Mouse (Mus musculus): ENCODE results near the gene Lgals1. TPM values are rescaled to one million over a fixed set of nuclear protein-coding genes. Genes with fewer than 3 reads are reported as not detected.

The Lgals1 gene
- total RNA-seq, 2 experiments from 2014 or later = 382 to 438 TPM

Small RNA genes lying within 50 kb of the gene (microRNA-seq; reads per million reads assigned to microRNA genes)
- not detected for gene Mir6955

Other genes with a start within 250 kb of the Lgals1 start
- 1 to 10 TPM; 3.9 to 4.2 TPM for gene Elfn2, start 208.0 kb upstream of the Lgals1 start, total RNA-seq (2021)
- 10 to 100 TPM; 18.3 to 20.0 TPM for gene Mfng, start 153.2 kb upstream of the Lgals1 start, total RNA-seq (2021)
- gene Card10, start 123.7 kb upstream of the Lgals1 start, total RNA-seq (2021) = 10 to 100 TPM; 11.8 to 14.5 TPM
- gene Cdc42ep1, start 84.1 kb upstream of the Lgals1 start, total RNA-seq (2021) = 10 to 100 TPM; 56.7 to 59.1 TPM
- 1 to 10 TPM; 2.6 to 2.9 TPM for gene Lgals2, start 71.2 kb upstream of the Lgals1 start, total RNA-seq (2021)
- 10 to 100 TPM; 58.8 to 65.5 TPM for gene Gga1, start 49.5 kb upstream of the Lgals1 start, total RNA-seq (2021)
- not detected for gene Gm49510, start 27.1 kb upstream of the Lgals1 start, total RNA-seq (2021)
- gene Sh3bp1, start 27.0 kb upstream of the Lgals1 start, total RNA-seq (2021) = 10 to 100 TPM; 25.3 to 26.0 TPM
- 1 to 10 TPM; 9.8 to 9.9 TPM for gene Pdxp, start 12.8 kb upstream of the Lgals1 start, total RNA-seq (2021)
- gene Nol12, start 8.2 kb downstream of the Lgals1 start, total RNA-seq (2021) = 10 to 100 TPM; 40.0 to 47.3 TPM
- gene Triobp, start 21.0 kb downstream of the Lgals1 start, total RNA-seq (2021) = 100 to 1,000 TPM in 1 of 2 experiments, 10 to 100 TPM in 1; 96.9 to 112 TPM
- 100 to 1,000 TPM; 361 to 374 TPM for gene H1f0, start 101.7 kb downstream of the Lgals1 start, total RNA-seq (2021)
- 1 to 10 TPM in 1 of 2 experiments, under 1 TPM in 1; 0.65 to 1.1 TPM for gene Galr3, start 115.2 kb downstream of the Lgals1 start, total RNA-seq (2021)
- 10 to 100 TPM; 23.8 to 29.7 TPM for gene Ankrd54, start 136.2 kb downstream of the Lgals1 start, total RNA-seq (2021)
- 100 to 1,000 TPM; 158 to 162 TPM for gene Eif3l, start 148.5 kb downstream of the Lgals1 start, total RNA-seq (2021)
- 10 to 100 TPM; 36.0 to 40.2 TPM for gene Micall1, start 182.2 kb downstream of the Lgals1 start, total RNA-seq (2021)
- 100 to 1,000 TPM; 134 to 142 TPM for gene Polr2f, start 214.3 kb downstream of the Lgals1 start, total RNA-seq (2021)
- gene 1700088E04Rik, start 214.5 kb downstream of the Lgals1 start, total RNA-seq (2021) = 1 to 10 TPM; 8.0 to 9.0 TPM
- gene Sox10, start 238.5 kb downstream of the Lgals1 start, total RNA-seq (2021) = 10 to 100 TPM in 1 of 2 experiments, 1 to 10 TPM in 1; 9.5 to 12.3 TPM

Data from adrenal gland, postnatal 4 days (tissue).